Comparison of ENCODE assay signal across 1 mouse cellular context in the genomic region with DNA sequence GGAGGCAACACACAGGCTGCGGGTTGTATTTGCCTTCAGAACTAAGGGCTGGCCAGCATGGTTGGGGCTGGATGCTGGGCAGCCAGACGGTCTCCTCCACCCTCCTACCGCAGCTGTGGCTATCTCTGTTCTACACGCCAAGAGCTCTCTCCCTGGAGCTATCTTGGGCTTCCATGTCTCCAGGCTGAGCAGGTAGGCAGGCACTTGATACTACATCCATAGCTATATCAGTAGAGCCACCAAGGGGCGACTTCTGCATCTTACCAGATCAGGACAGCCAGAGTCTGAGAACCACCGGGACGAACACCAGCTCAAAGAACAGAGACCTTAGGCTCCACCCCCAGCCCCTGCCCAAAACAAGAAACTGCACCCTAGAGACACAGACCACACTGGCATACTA.
A peak's percentile ranks its signal among the peaks of the same experiment; 100 is the strongest.
TF ChIP-seq lines count a peak whose summit lies in the region.

No protein-coding gene starts in this region.

TF ChIP-seq in MEL, 35 proteins besides CTCF, POLR2A, EP300 and RAD21:
- TF ChIP-seq POLR2AphosphoS2 (IDR thresholded peaks at IDR 0.05; ENCODE audit: low read length): no peak
- no peak for TF ChIP-seq ZMIZ1 (IDR thresholded peaks at IDR 0.05; ENCODE audit: low read depth, low read length)
- TF ChIP-seq TAL1 (IDR thresholded peaks at IDR 0.05; ENCODE audit: low read length): peak; percentile 50
